Mouse (Mus musculus) myocyte (in vitro differentiated cells): ENCODE measurements around the gene Tldc1.

Source experiments
- CEBPB ChIP-seq: IDR thresholded peaks from 2 replicates; pipeline ENCODE4 v1.6.1; 2011; ENCODE audit warnings: mild to moderate bottlenecking, moderate library complexity; ENCODE audit not compliant: poor library complexity, insufficient read depth, severe bottlenecking
- E2F4 ChIP-seq: IDR thresholded peaks from one replicate; pipeline ENCODE4 v1.6.1; 2011; ENCODE audit warnings: mild to moderate bottlenecking, control low read depth, moderate library complexity; ENCODE audit not compliant: insufficient read depth
- MAX ChIP-seq: IDR thresholded peaks from one replicate; pipeline ENCODE4 v1.6.1; 2011; ENCODE audit warnings: low read depth, mild to moderate bottlenecking, control low read depth
- MYOD1 ChIP-seq, 3 experiments: IDR thresholded peaks; one replicate each; pipeline ENCODE4 v1.6.1; 2011; ENCODE audit warnings: control low read depth in 2 of 3, low read depth in 2 of 3, mild to moderate bottlenecking in 2 of 3, moderate library complexity in 1 of 3; ENCODE audit not compliant: insufficient read length in 2 of 3, control insufficient read depth in 1 of 3
- MYOG ChIP-seq, 3 experiments: IDR thresholded peaks; one replicate each; pipeline ENCODE4 v1.6.1; 2011; ENCODE audit warnings: control low read depth in 2 of 3, low read depth in 2 of 3, mild to moderate bottlenecking in 2 of 3; ENCODE audit not compliant: insufficient read length in 2 of 3, control insufficient read depth in 1 of 3, insufficient read depth in 1 of 3
- POLR2A ChIP-seq: IDR thresholded peaks from one replicate; pipeline ENCODE4 v1.6.1; 2011; ENCODE audit warnings: low read depth, mild to moderate bottlenecking, control low read depth, moderate library complexity; ENCODE audit not compliant: insufficient read length
- POLR2AphosphoS2 ChIP-seq: IDR thresholded peaks from one replicate; pipeline ENCODE4 v1.6.1; 2011; ENCODE audit warnings: low read depth, control low read depth; ENCODE audit not compliant: insufficient read length
- REST ChIP-seq: IDR thresholded peaks from one replicate; pipeline ENCODE4 v1.6.1; 2011; ENCODE audit warnings: mild to moderate bottlenecking, control low read depth, moderate library complexity; ENCODE audit not compliant: insufficient read depth, insufficient read length
- TCF12 ChIP-seq: IDR thresholded peaks from one replicate; pipeline ENCODE4 v1.6.1; 2011; ENCODE audit warnings: mild to moderate bottlenecking, control low read depth; ENCODE audit not compliant: poor library complexity, insufficient read depth, severe bottlenecking
- USF1 ChIP-seq: IDR thresholded peaks from one replicate; pipeline ENCODE4 v1.6.1; 2011; ENCODE audit warnings: low read depth, mild to moderate bottlenecking, control low read depth, moderate library complexity

GRCm38 (mm10) chr8:119779013-119779737, 959 bp upstream of the Tldc1 start:
- TF ChIP-seq POLR2A (no peak), MYOD1 (IDR thresholded peaks at IDR 0.05; ENCODE audit: control insufficient read depth in 1 of 3, insufficient read length in 2 of 3, low read depth in 2 of 3) (no peak), MAX (peak; percentile 34), POLR2AphosphoS2 (no peak), USF1 (peak; percentile 86), E2F4 (no peak), REST (no peak), TCF12 (no peak), CEBPB (no peak), MYOG (IDR thresholded peaks at IDR 0.05; ENCODE audit: control insufficient read depth in 1 of 3, insufficient read depth in 1 of 3, insufficient read length in 2 of 3, low read depth in 2 of 3) (no peak)
